21 mouse cellular contexts compared by ENCODE assay signal in genomic region chr12:76518000-76518399, GRCm38 (mm10).
"Had no signal": no experiment of that assay in that cellular context is flagged by ENCODE, and none has a peak within 500 bp of the region (broad histone marks: within the 10 kb centered on the region; RNA-seq: fewer than 3 reads in every experiment).

No protein-coding gene starts in this region.

- ATAC-seq: intestine, embryonic 15.5 days; midbrain, embryonic 15.5 days had no signal

- H3K9me3 ChIP-seq: intestine, embryonic 15.5 days; limb, embryonic 10.5 days; limb, embryonic 13.5 days; lung, embryonic 15.5 days; midbrain, embryonic 12.5 days; midbrain, embryonic 15.5 days; neural tube, embryonic 12.5 days; neural tube, embryonic 15.5 days had no signal

- H3K4me1 ChIP-seq: intestine, embryonic 15.5 days; midbrain, embryonic 12.5 days; midbrain, embryonic 15.5 days; neural tube, embryonic 12.5 days; neural tube, embryonic 15.5 days had no signal

- H3K27me3 ChIP-seq: intestine, embryonic 15.5 days; limb, embryonic 13.5 days; midbrain, embryonic 12.5 days; midbrain, embryonic 15.5 days; neural tube, embryonic 12.5 days; neural tube, embryonic 15.5 days had no signal

- DNase-seq: lung, adult 18-20 months; lung, postnatal 10 days; lung, postnatal 4 days; right cerebral cortex, adult 18-20 months; right cerebral cortex, postnatal 14 days; right cerebral cortex, postnatal 4 days; thymus, adult 2 months; thymus, postnatal 14 days; thymus, postnatal 4 days had no signal

- H3K9ac ChIP-seq: intestine, embryonic 15.5 days; limb, embryonic 13.5 days; liver, embryonic 14.5 days; lung, embryonic 15.5 days; midbrain, embryonic 12.5 days; midbrain, embryonic 15.5 days; neural tube, embryonic 12.5 days; neural tube, embryonic 15.5 days had no signal

- H3K36me3 ChIP-seq: intestine, embryonic 15.5 days; limb, embryonic 10.5 days; limb, embryonic 13.5 days; lung, embryonic 15.5 days; midbrain, embryonic 12.5 days; midbrain, embryonic 15.5 days; neural tube, embryonic 12.5 days; neural tube, embryonic 15.5 days had no signal

- H3K4me2 ChIP-seq: intestine, embryonic 15.5 days; limb, embryonic 13.5 days; liver, embryonic 11.5 days; lung, embryonic 15.5 days; midbrain, embryonic 12.5 days; midbrain, embryonic 15.5 days; neural tube, embryonic 12.5 days; neural tube, embryonic 15.5 days had no signal

- H3K27ac ChIP-seq: intestine, embryonic 15.5 days; kidney, postnatal 0 days; limb, embryonic 10.5 days; limb, embryonic 13.5 days; liver, embryonic 14.5 days; lung, embryonic 15.5 days; midbrain, embryonic 12.5 days; midbrain, embryonic 15.5 days; neural tube, embryonic 12.5 days; neural tube, embryonic 15.5 days; stomach, postnatal 0 days had no signal

- H3K4me3 ChIP-seq: intestine, embryonic 15.5 days; limb, embryonic 10.5 days; limb, embryonic 13.5 days; lung, embryonic 15.5 days; midbrain, embryonic 12.5 days; midbrain, embryonic 15.5 days; neural tube, embryonic 12.5 days; neural tube, embryonic 15.5 days had no signal
